Comparison of ENCODE assay signal across 8 mouse cellular contexts in the genomic region with DNA sequence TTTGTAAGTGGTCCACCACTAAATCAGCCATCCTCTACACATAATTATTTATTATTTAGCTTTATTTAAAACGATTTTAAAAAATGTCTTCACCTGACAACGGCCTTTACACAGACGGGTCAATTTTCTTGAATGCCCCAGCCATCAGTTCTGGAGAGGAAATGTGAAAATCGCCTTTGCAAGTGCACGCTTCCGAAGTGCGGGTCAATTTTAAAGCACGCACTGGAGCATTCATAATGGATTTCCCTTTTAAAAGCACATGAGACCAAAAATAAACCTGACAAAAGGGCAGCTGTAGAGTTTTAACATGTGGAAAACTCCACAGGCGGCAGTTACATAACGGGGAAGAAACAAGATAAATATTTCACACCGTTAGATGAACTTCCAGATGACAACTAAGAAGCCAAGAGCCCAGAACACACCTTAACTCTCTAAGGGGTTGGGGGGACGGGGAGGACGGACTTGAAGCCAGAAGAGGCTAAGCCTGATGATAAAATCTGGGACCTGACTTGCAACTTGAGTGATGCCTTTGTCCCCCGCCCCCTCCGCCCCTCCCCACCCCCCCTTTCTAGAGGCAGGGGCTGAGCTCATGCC. TPM values are rescaled to one million over a fixed set of nuclear protein-coding genes. Genes with fewer than 3 reads are reported as not detected.
A peak's percentile ranks its signal among the peaks of the same experiment; 100 is the strongest.
DNase-seq lines count a peak whose midpoint lies in the region; ATAC-seq and TF ChIP-seq lines count a peak whose summit lies in the region.

No protein-coding gene starts in this region.

- H3K4me2 ChIP-seq in hindbrain, embryonic 11.5 days (replicated peaks; ENCODE audit: low read depth, low read length): peak overlapping the region; percentile 70

- TF ChIP-seq CTCF in cerebellum, adult 2 months (IDR thresholded peaks at IDR 0.05; ENCODE audit: borderline replicate concordance, insufficient read depth, low read depth, low read length): no peak

- peak overlapping the region; percentile 89 for H3K9ac ChIP-seq in hindbrain, embryonic 11.5 days (ENCODE audit: low read depth, low read length)

- H3K36me3 ChIP-seq in hindbrain, embryonic 11.5 days (ENCODE audit: control insufficient read depth, insufficient read depth, low read length): no peaks in the 10 kb centered on the region
- H3K36me3 ChIP-seq in midbrain, embryonic 10.5 days: peaks cover 16% of the 10 kb centered on the region

- ATAC-seq in hindbrain, embryonic 11.5 days (ENCODE audit: low FRiP score): peak; percentile 53
- no peak for ATAC-seq in inflammation-experienced regulatory T-cells, adult 6 months
- no peak for ATAC-seq in monocyte, adult 5-6 weeks (replicated peaks; ENCODE audit: insufficient number of reproducible peaks, low FRiP score, low TSS enrichment, poor library complexity, severe bottlenecking)

- peak overlapping the region; percentile 48 for H3K4me3 ChIP-seq in cerebellum, adult 2 months (replicated peaks; ENCODE audit: insufficient read depth, low read depth, low read length)
- peak overlapping the region; percentile 72 for H3K4me3 ChIP-seq in hindbrain, embryonic 11.5 days (ENCODE audit: low read depth, low read length)
- H3K4me3 ChIP-seq in midbrain, embryonic 10.5 days: peak overlapping the region; percentile 85

- no peak for DNase-seq in cerebellum, adult 2 months
- DNase-seq in cerebellum, postnatal 25 days: no peak
- peak; percentile 49 for DNase-seq in embryo, embryonic 10 days (ENCODE audit: low spot score)
- peak; percentile 65 for DNase-seq in hindbrain, embryonic 11.5 days (ENCODE audit: low spot score)
- no peak for DNase-seq in midbrain, embryonic 10.5 days (ENCODE audit: low spot score)
- no peak for DNase-seq in testis, postnatal 14 days (ENCODE audit: low spot score)

- no peak for TF ChIP-seq POLR2A in cerebellum, adult 2 months (IDR thresholded peaks at IDR 0.05; ENCODE audit: borderline replicate concordance, insufficient read depth, low read length)

- no peak overlapping the region for H3K27ac ChIP-seq in cerebellum, adult 2 months (ENCODE audit: insufficient read depth, low read length)
- peak overlapping the region; percentile 98 for H3K27ac ChIP-seq in hindbrain, embryonic 11.5 days (ENCODE audit: low read depth, low read length)
- H3K27ac ChIP-seq in midbrain, embryonic 10.5 days (replicated peaks): peak overlapping the region; percentile 99

- WGBS in cerebellum, adult 2 months: 7% methylated on average over 15 of the region's 15 CpGs
- 2% methylated on average over 15 of the region's 15 CpGs for WGBS in hindbrain, embryonic 11.5 days
- 2% methylated on average over 15 of the region's 15 CpGs for WGBS in midbrain, embryonic 10.5 days

- no peaks in the 10 kb centered on the region for H3K9me3 ChIP-seq in hindbrain, embryonic 11.5 days (ENCODE audit: control insufficient read depth, low read length)
- H3K9me3 ChIP-seq in midbrain, embryonic 10.5 days (replicated peaks): no peaks in the 10 kb centered on the region

- peaks cover 5% of the 10 kb centered on the region; the same call in 1 of the 2 replicates for H3K4me1 ChIP-seq in cerebellum, adult 2 months (ENCODE audit: control insufficient read depth, insufficient read depth, low read length)
- H3K4me1 ChIP-seq in hindbrain, embryonic 11.5 days (replicated peaks; ENCODE audit: control insufficient read depth, insufficient read depth, low read length): no peaks in the 10 kb centered on the region; the same call in 1 of the 2 replicates
- H3K4me1 ChIP-seq in midbrain, embryonic 10.5 days: peaks cover 29% of the 10 kb centered on the region

- H3K27me3 ChIP-seq in cerebellum, adult 2 months (ENCODE audit: control insufficient read depth, insufficient read depth, low read length): peaks cover 3% of the 10 kb centered on the region; the same call in 1 of the 2 replicates
- no peaks in the 10 kb centered on the region for H3K27me3 ChIP-seq in hindbrain, embryonic 11.5 days (ENCODE audit: control insufficient read depth, insufficient read depth, low read length)
- no peaks in the 10 kb centered on the region for H3K27me3 ChIP-seq in midbrain, embryonic 10.5 days (ENCODE audit: low read depth, poor library complexity, severe bottlenecking)

RNA-seq across cellular contexts. Expression of a gene that starts 0.6 kb away (rescaled TPM):
- 37.9 and 38.0 TPM in 2 replicates for polyA plus RNA-seq in cerebellum, adult 2 months (2012; rRNA removed)
- 70.4 and 80.0 TPM in 2 replicates for polyA plus RNA-seq in hindbrain, embryonic 11.5 days (2014; fragmentation: Nextera tagmentation; extraction: Ambion mirVana)
- polyA plus RNA-seq in midbrain, embryonic 10.5 days (2016; fragmentation: Nextera tagmentation; extraction: Ambion mirVana): 53.0 and 67.8 TPM in 2 replicates
- under 1 TPM in 1 of 3 experiments, not detected in 2; 0.21 TPM for polyA plus RNA-seq in inflammation-experienced regulatory T-cells, adult 6 months (2017; shearing (Covaris generic))
- 0.19 TPM in 1 of 3 replicates, not detected in the others for total RNA-seq in monocyte, adult 5-6 weeks (2017)

RNA-seq across cellular contexts. Expression of a gene that starts 37.8 kb away (rescaled TPM):
- polyA plus RNA-seq in cerebellum, adult 2 months (2012; rRNA removed): 28.6 and 32.3 TPM in 2 replicates
- polyA plus RNA-seq in hindbrain, embryonic 11.5 days (2014; fragmentation: Nextera tagmentation; extraction: Ambion mirVana): 55.2 and 56.2 TPM in 2 replicates
- 58.6 and 62.4 TPM in 2 replicates for polyA plus RNA-seq in midbrain, embryonic 10.5 days (2016; fragmentation: Nextera tagmentation; extraction: Ambion mirVana)
- 10 to 100 TPM; 20.6 to 31.7 (median 25.7) TPM for polyA plus RNA-seq in inflammation-experienced regulatory T-cells, adult 6 months (2017; shearing (Covaris generic))
- 27.6 to 43.8 TPM (median 30.4 TPM) in 3 replicates for total RNA-seq in monocyte, adult 5-6 weeks (2017)

Comparison
In these comparisons a context has a peak if more than half of its experiments do, and no peak if none do; other contexts are left out.
1. DNase-seq: peak in embryo, embryonic 10 days (single experiment) and hindbrain, embryonic 11.5 days (single experiment); none in cerebellum, adult 2 months (0 of 2), cerebellum, postnatal 25 days (0 of 2), midbrain, embryonic 10.5 days (single experiment) and testis, postnatal 14 days (single experiment).
2. RNA of a gene that starts 0.6 kb away (polyA plus RNA-seq): 70.4 to 80.0 TPM in hindbrain, embryonic 11.5 days, 53.0 to 67.8 TPM in midbrain, embryonic 10.5 days and 37.9 to 38.0 TPM in cerebellum, adult 2 months; 0.21 TPM in inflammation-experienced regulatory T-cells, adult 6 months; every median in the first group is over 10 times any median in the second.
3. Peak in every context shown above with its lines, with median percentiles within 50 percentile points of each other: H3K4me3 ChIP-seq.